Mouse (Mus musculus): Measurements from ENCODE around the gene Eipr1.
A peak's percentile ranks its signal among the peaks of the same experiment; 100 is the strongest.

The Eipr1 gene

GRCm38 (mm10) chr12:28817427-28817752 lies 65.8 kb downstream of the Eipr1 start:
- peak; percentile 52 for DNase-seq (ENCODE audit: low read depth, low spot score)

GRCm38 (mm10) chr12:28817891-28818290 lies 66.3 kb downstream of the Eipr1 start:
- DNase-seq (ENCODE audit: low read depth, low spot score) = no peak

GRCm38 (mm10) chr12:28823518-28823917 lies 71.9 kb downstream of the Eipr1 start:
- DNase-seq (ENCODE audit: low read depth, low spot score) = no peak

- DNase-seq (ENCODE audit: low read depth, low spot score) = no peak
These were observed 77.9 kb downstream of the Eipr1 start for GRCm38 (mm10) chr12:28829502-28829901.

GRCm38 (mm10) chr12:28830471-28830870 lies 78.9 kb downstream of the Eipr1 start:
- DNase-seq (ENCODE audit: low read depth, low spot score) = no peak

- DNase-seq (ENCODE audit: low read depth, low spot score) = no peak
These were observed 79.6 kb downstream of the Eipr1 start for GRCm38 (mm10) chr12:28831066-28831733.

GRCm38 (mm10) chr12:28834266-28834665 lies 82.7 kb downstream of the Eipr1 start:
- DNase-seq (ENCODE audit: low read depth, low spot score) = no peak

GRCm38 (mm10) chr12:28835683-28836082 lies 84.1 kb downstream of the Eipr1 start:
- DNase-seq (ENCODE audit: low read depth, low spot score) = no peak

GRCm38 (mm10) chr12:28838268-28838667 lies 86.7 kb downstream of the Eipr1 start:
- DNase-seq (ENCODE audit: low read depth, low spot score) = no peak

- DNase-seq (ENCODE audit: low read depth, low spot score) = no peak
These were observed 87.4 kb downstream of the Eipr1 start for GRCm38 (mm10) chr12:28838971-28839370.

- no peak for DNase-seq (ENCODE audit: low read depth, low spot score)
These were observed 89.6 kb downstream of the Eipr1 start for GRCm38 (mm10) chr12:28841179-28841698.

GRCm38 (mm10) chr12:28845811-28846210 lies 94.2 kb downstream of the Eipr1 start:
- no peak for DNase-seq (ENCODE audit: low read depth, low spot score)

- DNase-seq (ENCODE audit: low read depth, low spot score) = no peak
These were observed 95.8 kb downstream of the Eipr1 start for GRCm38 (mm10) chr12:28847401-28847800.

GRCm38 (mm10) chr12:28848726-28849612 lies 97.4 kb downstream of the Eipr1 start:
- no peak for DNase-seq (ENCODE audit: low read depth, low spot score)

- DNase-seq (ENCODE audit: low read depth, low spot score) = peak; percentile 79
These were observed 108.1 kb downstream of the Eipr1 start for GRCm38 (mm10) chr12:28859495-28860263.

- DNase-seq (ENCODE audit: low read depth, low spot score) = no peak
These were observed 108.6 kb downstream of the Eipr1 start for GRCm38 (mm10) chr12:28860264-28860560.

GRCm38 (mm10) chr12:28863260-28863659 lies 111.7 kb downstream of the Eipr1 start:
- DNase-seq (ENCODE audit: low read depth, low spot score) = no peak

- DNase-seq (ENCODE audit: low read depth, low spot score) = no peak
These were observed 114.5 kb downstream of the Eipr1 start for GRCm38 (mm10) chr12:28866121-28866520.

- DNase-seq (ENCODE audit: low read depth, low spot score) = no peak
These were observed 117.2 kb downstream of the Eipr1 start for GRCm38 (mm10) chr12:28868794-28869193.

- DNase-seq (ENCODE audit: low read depth, low spot score) = no peak
These were observed 120.7 kb downstream of the Eipr1 start for GRCm38 (mm10) chr12:28872271-28872670.

GRCm38 (mm10) chr12:28874781-28875251 lies 123.2 kb downstream of the Eipr1 start:
- DNase-seq (ENCODE audit: low read depth, low spot score) = no peak

- no peak for DNase-seq (ENCODE audit: low read depth, low spot score)
These were observed 123.9 kb downstream of the Eipr1 start for GRCm38 (mm10) chr12:28875471-28875870.

Measured in brain, embryonic 18.5 days (tissue).